Mouse (Mus musculus) C3H10T1/2 (cell line): ENCODE data around the gene Parvg. TPM values are rescaled to one million over a fixed set of nuclear protein-coding genes. Genes with fewer than 3 reads are reported as not detected.

Experiments used
- polyA plus RNA-seq, 2 experiments: library from polyadenylated mRNA; unstranded; fragments of >200 nt; fragmentation: generic; extraction: Trizol; gene quantifications; one replicate each; pipeline ENCODE4 v1.2.1; 2012; ENCODE audit warnings: missing spikeins in 2 of 2

The Parvg gene
- polyA plus RNA-seq, result under 1 TPM; 0.08 to 0.19 TPM

DNA sequence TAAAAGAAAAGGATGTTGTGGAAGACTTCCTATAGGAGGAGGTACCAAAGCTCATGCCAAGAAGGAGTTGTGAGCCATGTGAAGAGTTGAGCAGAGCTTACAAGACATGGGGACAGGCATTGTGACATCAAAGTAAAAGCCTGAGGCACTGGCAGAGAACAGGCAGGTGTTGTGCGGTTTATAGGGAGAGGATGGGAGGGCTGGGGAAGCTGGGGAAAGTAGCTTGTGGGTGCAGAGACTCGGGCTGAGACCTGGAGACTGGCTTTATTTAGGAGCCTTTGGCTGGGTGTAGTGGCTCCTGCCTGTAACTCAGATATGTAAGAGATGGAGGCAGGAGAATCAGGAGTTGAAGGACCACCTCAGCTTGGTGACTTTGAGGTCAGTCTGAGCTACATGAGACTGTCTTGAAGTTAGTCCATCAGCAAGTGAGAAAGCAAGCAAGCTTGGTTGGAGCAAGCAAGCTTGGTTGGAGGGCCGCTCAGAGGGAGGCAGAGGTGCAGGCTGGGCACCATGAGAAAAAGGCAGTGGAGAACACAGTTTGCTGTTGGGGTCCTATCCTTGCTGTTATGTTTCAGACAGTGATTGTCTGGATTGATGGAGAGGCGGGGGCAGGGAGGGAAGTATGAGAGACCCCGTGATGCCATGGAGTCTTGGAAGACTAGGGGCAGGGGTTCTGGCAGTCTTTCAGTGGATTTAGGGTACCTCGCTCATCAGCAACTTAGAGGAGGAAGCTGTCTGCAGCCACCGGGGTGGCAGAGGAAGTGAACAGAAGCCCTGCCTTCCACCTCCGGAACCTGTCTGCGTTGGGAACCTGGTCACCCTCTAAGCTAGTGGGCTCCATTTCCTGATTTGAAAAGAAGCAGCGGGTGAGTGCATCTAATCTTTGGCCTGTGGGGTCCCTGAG lies at the start of gene Parvg:
TSS of gene Parvg (plus strand) at position 61 of the 904 bp plus-strand sequence.

Other genes with a start within 250 kb of the Parvg start
- gene Sult4a1, start 218.3 kb upstream of the Parvg start, polyA plus RNA-seq, result not detected
- gene Pnpla5, start 200.9 kb upstream of the Parvg start, polyA plus RNA-seq, result not detected
- gene Pnpla3, start 156.2 kb upstream of the Parvg start, polyA plus RNA-seq, result not detected
- 100 to 1,000 TPM in 1 of 2 experiments, 10 to 100 TPM in 1; 74.6 to 131 TPM for gene Samm50, start 131.8 kb upstream of the Parvg start, polyA plus RNA-seq
- 10 to 100 TPM; 14.2 to 30.1 TPM for gene Parvb, start 92.0 kb upstream of the Parvg start, polyA plus RNA-seq
- not detected for gene Shisal1, start 123.1 kb downstream of the Parvg start, polyA plus RNA-seq
- gene Rtl6, start 233.8 kb downstream of the Parvg start, polyA plus RNA-seq, result not detected